Mouse (Mus musculus): ENCODE data around the gene Prss57. TPM values are rescaled to one million over a fixed set of nuclear protein-coding genes. Genes with fewer than 3 reads are reported as not detected.

The Prss57 gene
- polyA plus RNA-seq, 1 experiment from 2014 or later = 0.08 TPM

GRCm38 (mm10) chr10:79738259-79738658 lies 52.5 kb downstream of the Prss57 start:
- Histone ChIP-seq H3K9ac (ENCODE audit: low read length) (no peak overlapping the region), H3K9me3 (ENCODE audit: control insufficient read depth, low read length) (peaks cover 53% of the 10 kb centered on the region), H3K27me3 (ENCODE audit: control insufficient read depth, insufficient read depth, low read length) (peaks cover 8% of the 10 kb centered on the region; the same call in 1 of the 2 replicates), H3K4me2 (ENCODE audit: low read length) (no peak overlapping the region), H3K4me3 (ENCODE audit: control insufficient read depth in 1 of 2, insufficient read depth in 1 of 2, low read depth in 1 of 2, low read length in 2 of 2) (no peak overlapping the region), H3K36me3 (ENCODE audit: control insufficient read depth, insufficient read depth, low read length) (peaks cover 90% of the 10 kb centered on the region), H3K27ac (replicated peaks in 1 of 2; ENCODE audit: control insufficient read depth in 1 of 2, insufficient read depth in 1 of 2, low read depth in 2 of 2, low read length in 2 of 2) (no peak overlapping the region), H3K4me1 (ENCODE audit: control insufficient read depth in 2 of 2, insufficient read depth in 2 of 2, low read length in 2 of 2) (no peaks in the 10 kb centered on the region)
- no peak for ATAC-seq (ENCODE audit: insufficient number of reproducible peaks, insufficient read depth, low FRiP score, low read depth)
- WGBS = 92% methylated on average over 10 of the region's 10 CpGs

- no peak for ATAC-seq (ENCODE audit: insufficient number of reproducible peaks, insufficient read depth, low FRiP score, low read depth)
- H3K27ac ChIP-seq (replicated peaks in 1 of 2; ENCODE audit: control insufficient read depth in 1 of 2, insufficient read depth in 1 of 2, low read depth in 2 of 2, low read length in 2 of 2) = no peak overlapping the region
- peaks cover 57% of the 10 kb centered on the region for H3K9me3 ChIP-seq (ENCODE audit: control insufficient read depth, low read length)
- no peak overlapping the region for H3K4me2 ChIP-seq (ENCODE audit: low read length)
- WGBS = 81% methylated on average over 14 of the region's 14 CpGs
- no peak overlapping the region for H3K9ac ChIP-seq (ENCODE audit: low read length)
- H3K4me1 ChIP-seq (ENCODE audit: control insufficient read depth in 2 of 2, insufficient read depth in 2 of 2, low read length in 2 of 2) = no peaks in the 10 kb centered on the region
- H3K36me3 ChIP-seq (ENCODE audit: control insufficient read depth, insufficient read depth, low read length) = peaks cover 75% of the 10 kb centered on the region
- H3K4me3 ChIP-seq (ENCODE audit: control insufficient read depth in 1 of 2, insufficient read depth in 1 of 2, low read depth in 1 of 2, low read length in 2 of 2) = no peak overlapping the region
- H3K27me3 ChIP-seq (ENCODE audit: control insufficient read depth, insufficient read depth, low read length) = peaks cover 8% of the 10 kb centered on the region; the same call in 1 of the 2 replicates
Measured at GRCm38 (mm10) chr10:79736706-79737105, 54.1 kb downstream of the Prss57 start.

- H3K27ac ChIP-seq (replicated peaks in 1 of 2; ENCODE audit: control insufficient read depth in 1 of 2, insufficient read depth in 1 of 2, low read depth in 2 of 2, low read length in 2 of 2) = no peak overlapping the region
- peaks cover 8% of the 10 kb centered on the region; the same call in 1 of the 2 replicates for H3K27me3 ChIP-seq (ENCODE audit: control insufficient read depth, insufficient read depth, low read length)
- WGBS = 25% methylated on average over 42 of the region's 52 CpGs
- H3K4me2 ChIP-seq (ENCODE audit: low read length) = peak overlapping the region; percentile 25; the same call in 1 of the 2 replicates
- peaks cover 50% of the 10 kb centered on the region for H3K9me3 ChIP-seq (ENCODE audit: control insufficient read depth, low read length)
- no peaks in the 10 kb centered on the region for H3K4me1 ChIP-seq (ENCODE audit: control insufficient read depth in 2 of 2, insufficient read depth in 2 of 2, low read length in 2 of 2)
- no peak for ATAC-seq (ENCODE audit: insufficient number of reproducible peaks, insufficient read depth, low FRiP score, low read depth)
- no peak overlapping the region for H3K4me3 ChIP-seq (ENCODE audit: control insufficient read depth in 1 of 2, insufficient read depth in 1 of 2, low read depth in 1 of 2, low read length in 2 of 2)
- H3K36me3 ChIP-seq (ENCODE audit: control insufficient read depth, insufficient read depth, low read length) = peaks cover 61% of the 10 kb centered on the region
- H3K9ac ChIP-seq (ENCODE audit: low read length) = no peak overlapping the region
Measured at GRCm38 (mm10) chr10:79735361-79735760, 55.4 kb downstream of the Prss57 start.

- 78% methylated on average over 15 of the region's 15 CpGs for WGBS
- no peak for ATAC-seq (ENCODE audit: insufficient number of reproducible peaks, insufficient read depth, low FRiP score, low read depth)
- H3K4me1 ChIP-seq (ENCODE audit: control insufficient read depth in 2 of 2, insufficient read depth in 2 of 2, low read length in 2 of 2) = peaks cover 2 to 4% of the 10 kb centered on the region in 2 experiments; a peak in 3 of 4 replicates
- no peak overlapping the region for H3K4me2 ChIP-seq (ENCODE audit: low read length)
- no peak overlapping the region for H3K9ac ChIP-seq (ENCODE audit: low read length)
- peaks cover 8% of the 10 kb centered on the region; the same call in 1 of the 2 replicates for H3K27me3 ChIP-seq (ENCODE audit: control insufficient read depth, insufficient read depth, low read length)
- no peak overlapping the region for H3K4me3 ChIP-seq (ENCODE audit: control insufficient read depth in 1 of 2, insufficient read depth in 1 of 2, low read depth in 1 of 2, low read length in 2 of 2)
- peaks cover 46% of the 10 kb centered on the region for H3K36me3 ChIP-seq (ENCODE audit: control insufficient read depth, insufficient read depth, low read length)
- peaks cover 35% of the 10 kb centered on the region for H3K9me3 ChIP-seq (ENCODE audit: control insufficient read depth, low read length)
- H3K27ac ChIP-seq (replicated peaks in 1 of 2; ENCODE audit: control insufficient read depth in 1 of 2, insufficient read depth in 1 of 2, low read depth in 2 of 2, low read length in 2 of 2) = no peak overlapping the region
Measured at GRCm38 (mm10) chr10:79733847-79734246, 56.9 kb downstream of the Prss57 start.

GRCm38 (mm10) chr10:79732500-79732899 lies 58.3 kb downstream of the Prss57 start:
- Histone ChIP-seq H3K27me3 (ENCODE audit: control insufficient read depth, insufficient read depth, low read length) (peaks cover 8% of the 10 kb centered on the region; the same call in 1 of the 2 replicates), H3K27ac (replicated peaks in 1 of 2; ENCODE audit: control insufficient read depth in 1 of 2, insufficient read depth in 1 of 2, low read depth in 2 of 2, low read length in 2 of 2) (no peak overlapping the region), H3K4me2 (ENCODE audit: low read length) (no peak overlapping the region), H3K4me3 (ENCODE audit: control insufficient read depth in 1 of 2, insufficient read depth in 1 of 2, low read depth in 1 of 2, low read length in 2 of 2) (no peak overlapping the region), H3K36me3 (ENCODE audit: control insufficient read depth, insufficient read depth, low read length) (peaks cover 33% of the 10 kb centered on the region), H3K9ac (ENCODE audit: low read length) (no peak overlapping the region), H3K9me3 (ENCODE audit: control insufficient read depth, low read length) (peaks cover 22% of the 10 kb centered on the region), H3K4me1 (ENCODE audit: control insufficient read depth in 2 of 2, insufficient read depth in 2 of 2, low read length in 2 of 2) (peaks cover 2 to 4% of the 10 kb centered on the region in 2 experiments; a peak in 3 of 4 replicates)
- 95% methylated on average over 1 of the region's 1 CpGs for WGBS
- no peak for ATAC-seq (ENCODE audit: insufficient number of reproducible peaks, insufficient read depth, low FRiP score, low read depth)

Other genes starting within 250 kb of the Prss57 start
- gene Mier2, start 235.8 kb downstream of the Prss57 start, polyA plus RNA-seq (2014; fragmentation: Nextera tagmentation; extraction: Ambion mirVana) = 22.1 and 30.6 TPM in 2 replicates
- not detected in 2 replicates for gene Theg, start 203.6 kb downstream of the Prss57 start, polyA plus RNA-seq (2014; fragmentation: Nextera tagmentation; extraction: Ambion mirVana)
- not detected in 2 replicates for gene C2cd4c, start 176.9 kb downstream of the Prss57 start, polyA plus RNA-seq (2014; fragmentation: Nextera tagmentation; extraction: Ambion mirVana)
- gene Shc2, start 153.0 kb downstream of the Prss57 start, polyA plus RNA-seq (2014; fragmentation: Nextera tagmentation; extraction: Ambion mirVana) = 1.5 and 1.6 TPM in 2 replicates
- gene Odf3l2, start 145.2 kb downstream of the Prss57 start, polyA plus RNA-seq (2014; fragmentation: Nextera tagmentation; extraction: Ambion mirVana) = not detected in 2 replicates
- gene Madcam1, start 126.4 kb downstream of the Prss57 start, polyA plus RNA-seq (2014; fragmentation: Nextera tagmentation; extraction: Ambion mirVana) = 1.00 and 1.8 TPM in 2 replicates
- 44.5 and 48.2 TPM in 2 replicates for gene Tpgs1, start 121.6 kb downstream of the Prss57 start, polyA plus RNA-seq (2014; fragmentation: Nextera tagmentation; extraction: Ambion mirVana)
- gene Cdc34, start 108.8 kb downstream of the Prss57 start, polyA plus RNA-seq (2014; fragmentation: Nextera tagmentation; extraction: Ambion mirVana) = 106 and 109 TPM in 2 replicates
- gene Gzmm, start 101.9 kb downstream of the Prss57 start, polyA plus RNA-seq (2014; fragmentation: Nextera tagmentation; extraction: Ambion mirVana) = 0.77 and 0.94 TPM in 2 replicates
- gene Bsg, start 86.5 kb downstream of the Prss57 start, polyA plus RNA-seq (2014; fragmentation: Nextera tagmentation; extraction: Ambion mirVana) = 989 and 1,200 TPM in 2 replicates
- 0.05 and 0.19 TPM in 2 replicates for gene Hcn2, start 74.3 kb downstream of the Prss57 start, polyA plus RNA-seq (2014; fragmentation: Nextera tagmentation; extraction: Ambion mirVana)
- 20.2 and 27.4 TPM in 2 replicates for gene Polrmt, start 44.4 kb downstream of the Prss57 start, polyA plus RNA-seq (2014; fragmentation: Nextera tagmentation; extraction: Ambion mirVana)
- 0.12 and 0.38 TPM in 2 replicates for gene Fgf22, start 35.9 kb downstream of the Prss57 start, polyA plus RNA-seq (2014; fragmentation: Nextera tagmentation; extraction: Ambion mirVana)
- gene Rnf126, start 24.0 kb downstream of the Prss57 start, polyA plus RNA-seq (2014; fragmentation: Nextera tagmentation; extraction: Ambion mirVana) = 54.4 and 62.5 TPM in 2 replicates
- 19.9 and 21.1 TPM in 2 replicates for gene Fstl3, start 13.7 kb downstream of the Prss57 start, polyA plus RNA-seq (2014; fragmentation: Nextera tagmentation; extraction: Ambion mirVana)
- gene Palm, start 2.6 kb upstream of the Prss57 start, polyA plus RNA-seq (2014; fragmentation: Nextera tagmentation; extraction: Ambion mirVana) = 58.3 and 68.1 TPM in 2 replicates
- gene Misp, start 30.0 kb upstream of the Prss57 start, polyA plus RNA-seq (2014; fragmentation: Nextera tagmentation; extraction: Ambion mirVana) = 0.61 and 1.5 TPM in 2 replicates
- gene Ptbp1, start 63.5 kb upstream of the Prss57 start, polyA plus RNA-seq (2014; fragmentation: Nextera tagmentation; extraction: Ambion mirVana) = 62.7 and 78.9 TPM in 2 replicates
- gene Prtn3, start 83.5 kb upstream of the Prss57 start, polyA plus RNA-seq (2014; fragmentation: Nextera tagmentation; extraction: Ambion mirVana) = 1.4 and 2.0 TPM in 2 replicates
- 6.9 and 9.4 TPM in 2 replicates for gene Plppr3, start 83.7 kb upstream of the Prss57 start, polyA plus RNA-seq (2014; fragmentation: Nextera tagmentation; extraction: Ambion mirVana)
- gene Elane, start 95.3 kb upstream of the Prss57 start, polyA plus RNA-seq (2014; fragmentation: Nextera tagmentation; extraction: Ambion mirVana) = 0.42 TPM in 1 of 2 replicates, not detected in the other
- not detected in 2 replicates for gene Cfd, start 99.9 kb upstream of the Prss57 start, polyA plus RNA-seq (2014; fragmentation: Nextera tagmentation; extraction: Ambion mirVana)
- 34.7 TPM in 2 replicates for gene Med16, start 118.0 kb upstream of the Prss57 start, polyA plus RNA-seq (2014; fragmentation: Nextera tagmentation; extraction: Ambion mirVana)
- gene Gm26602, start 119.9 kb upstream of the Prss57 start, polyA plus RNA-seq (2014; fragmentation: Nextera tagmentation; extraction: Ambion mirVana) = 4.6 TPM in 1 of 2 replicates, not detected in the other
- 0.19 and 0.70 TPM in 2 replicates for gene Kiss1r, start 126.0 kb upstream of the Prss57 start, polyA plus RNA-seq (2014; fragmentation: Nextera tagmentation; extraction: Ambion mirVana)
- 96.7 and 98.5 TPM in 2 replicates for gene R3hdm4, start 130.2 kb upstream of the Prss57 start, polyA plus RNA-seq (2014; fragmentation: Nextera tagmentation; extraction: Ambion mirVana)
- 1.9 and 2.8 TPM in 2 replicates for gene Arid3a, start 136.1 kb upstream of the Prss57 start, polyA plus RNA-seq (2014; fragmentation: Nextera tagmentation; extraction: Ambion mirVana)
- gene Wdr18, start 169.2 kb upstream of the Prss57 start, polyA plus RNA-seq (2014; fragmentation: Nextera tagmentation; extraction: Ambion mirVana) = 73.2 and 84.4 TPM in 2 replicates
- gene Grin3b, start 179.8 kb upstream of the Prss57 start, polyA plus RNA-seq (2014; fragmentation: Nextera tagmentation; extraction: Ambion mirVana) = 0.09 and 0.18 TPM in 2 replicates
- gene Tmem259, start 193.4 kb upstream of the Prss57 start, polyA plus RNA-seq (2014; fragmentation: Nextera tagmentation; extraction: Ambion mirVana) = 16.2 and 20.3 TPM in 2 replicates
- gene Cnn2, start 197.6 kb upstream of the Prss57 start, polyA plus RNA-seq (2014; fragmentation: Nextera tagmentation; extraction: Ambion mirVana) = 265 and 275 TPM in 2 replicates
- 1.6 and 1.7 TPM in 2 replicates for gene Abca7, start 205.5 kb upstream of the Prss57 start, polyA plus RNA-seq (2014; fragmentation: Nextera tagmentation; extraction: Ambion mirVana)
- gene Arhgap45, start 225.7 kb upstream of the Prss57 start, polyA plus RNA-seq (2014; fragmentation: Nextera tagmentation; extraction: Ambion mirVana) = 3.0 and 3.4 TPM in 2 replicates
- 146 and 162 TPM in 2 replicates for gene Polr2e, start 248.8 kb upstream of the Prss57 start, polyA plus RNA-seq (2014; fragmentation: Nextera tagmentation; extraction: Ambion mirVana)